Mouse (Mus musculus): Measurements from ENCODE around the gene Wdr18.
A peak's percentile ranks its signal among the peaks of the same experiment; 100 is the strongest.

Gene Wdr18

DNA sequence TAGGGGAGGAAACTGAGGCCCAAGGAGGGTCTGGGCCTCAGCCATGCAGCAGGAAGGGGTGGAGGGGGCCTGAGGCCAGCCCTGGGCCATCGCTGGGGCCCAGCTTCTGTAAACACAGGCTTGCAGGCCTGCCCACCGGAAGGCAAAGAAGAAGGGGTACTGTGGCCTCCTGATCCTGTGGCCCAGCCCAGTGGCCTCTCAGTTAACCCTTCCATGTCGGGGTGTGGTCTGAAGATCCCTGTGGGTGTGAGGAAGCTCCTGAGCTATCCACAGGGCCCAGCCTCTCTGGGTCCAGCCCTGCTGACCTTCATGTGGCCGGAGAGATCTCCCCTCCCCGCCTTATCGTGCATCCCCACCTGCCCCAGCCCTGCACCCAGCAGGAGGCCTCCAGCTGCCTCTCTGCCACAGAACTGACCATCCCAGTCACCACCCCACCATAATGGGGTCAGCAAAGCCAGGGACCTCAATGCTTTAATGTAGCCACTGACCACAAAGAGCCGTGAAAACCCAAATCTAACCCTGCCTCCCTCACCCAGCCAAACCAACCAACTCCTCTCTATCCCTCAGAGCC is 13.1 kb upstream of the Wdr18 start:
- no peak for DNase-seq (ENCODE audit: low spot score)

DNA sequence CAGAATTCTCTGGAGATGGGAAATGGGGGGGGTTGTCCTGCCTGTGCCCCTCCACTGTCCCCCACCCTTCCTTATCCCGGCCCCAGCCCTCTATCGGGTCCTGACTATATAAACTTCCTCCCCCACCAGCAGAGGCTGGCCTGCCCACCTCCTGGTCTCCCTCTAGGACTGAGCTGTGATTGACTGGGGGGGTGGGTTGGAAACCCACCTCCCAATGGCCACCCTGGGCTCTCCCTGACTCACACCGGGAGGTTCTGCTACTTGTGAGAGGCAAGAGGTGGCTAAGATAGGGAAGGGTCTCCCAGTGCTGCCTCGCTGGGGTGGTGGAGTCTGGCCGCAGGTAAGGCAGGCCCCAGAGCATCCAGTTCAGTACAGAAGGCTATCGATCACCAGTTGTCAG is 12.4 kb upstream of the Wdr18 start:
- no peak for DNase-seq (ENCODE audit: low spot score)

DNA sequence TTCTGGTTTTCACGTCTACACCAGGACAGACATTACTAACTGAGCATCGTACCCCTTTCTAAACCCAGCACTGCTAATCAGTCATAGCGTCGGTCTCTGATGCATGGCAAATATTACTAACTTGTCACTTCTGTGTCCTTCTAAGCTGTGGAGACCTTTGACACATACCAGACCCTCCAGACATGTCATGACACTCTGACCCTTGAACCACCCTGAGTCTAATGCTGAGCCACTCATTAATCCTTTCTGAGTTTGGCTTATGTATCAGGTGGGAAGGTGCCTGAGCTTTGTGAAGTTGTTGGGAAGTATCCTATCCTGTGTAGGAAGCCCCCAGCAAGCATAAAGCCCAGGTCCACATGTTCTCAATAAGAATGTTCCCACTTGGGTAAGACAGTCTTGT is 10.1 kb upstream of the Wdr18 start:
- no peak for DNase-seq (ENCODE audit: low spot score)

DNA sequence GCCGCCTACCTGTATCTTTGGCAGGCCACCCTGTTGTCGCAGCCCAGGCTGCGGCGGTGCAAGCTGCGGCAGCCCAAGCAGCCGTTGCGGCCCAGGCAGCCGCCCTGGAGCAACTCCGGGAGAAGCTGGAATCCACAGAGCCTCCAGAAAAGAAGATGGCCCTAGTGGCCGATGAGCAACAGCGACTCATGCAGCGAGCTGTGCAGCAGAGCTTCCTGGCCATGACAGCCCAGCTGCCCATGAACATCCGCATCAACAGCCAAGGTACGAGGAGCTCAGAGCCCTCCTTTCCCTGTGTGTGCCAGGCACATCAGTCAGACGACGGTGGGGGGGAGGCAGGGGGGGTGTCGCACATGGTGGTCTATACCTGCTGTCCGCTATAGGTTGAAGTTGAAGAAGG is 9.3 kb upstream of the Wdr18 start:
- DNase-seq (ENCODE audit: low spot score), result no peak

DNA sequence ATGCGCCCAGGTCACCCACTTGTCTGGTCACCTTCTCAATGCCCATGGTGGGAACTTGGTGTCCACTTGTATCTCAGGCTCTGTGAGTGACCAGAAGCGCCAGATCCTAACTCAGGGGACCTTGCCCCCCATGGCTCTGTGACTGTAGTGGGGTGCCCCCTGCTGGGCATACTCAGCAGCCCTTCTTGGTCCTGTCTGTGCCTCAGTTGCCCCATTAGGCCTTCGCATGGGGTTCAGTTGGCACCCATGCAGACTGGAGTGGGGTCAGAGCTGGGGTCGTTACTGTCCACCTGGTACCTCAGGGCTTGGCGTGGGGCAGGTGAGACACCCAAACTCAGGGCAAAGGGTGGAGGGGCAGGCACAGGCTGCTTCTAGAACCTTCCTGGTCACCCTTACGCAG is 6.0 kb upstream of the Wdr18 start:
- no peak for DNase-seq (ENCODE audit: low spot score)

DNA sequence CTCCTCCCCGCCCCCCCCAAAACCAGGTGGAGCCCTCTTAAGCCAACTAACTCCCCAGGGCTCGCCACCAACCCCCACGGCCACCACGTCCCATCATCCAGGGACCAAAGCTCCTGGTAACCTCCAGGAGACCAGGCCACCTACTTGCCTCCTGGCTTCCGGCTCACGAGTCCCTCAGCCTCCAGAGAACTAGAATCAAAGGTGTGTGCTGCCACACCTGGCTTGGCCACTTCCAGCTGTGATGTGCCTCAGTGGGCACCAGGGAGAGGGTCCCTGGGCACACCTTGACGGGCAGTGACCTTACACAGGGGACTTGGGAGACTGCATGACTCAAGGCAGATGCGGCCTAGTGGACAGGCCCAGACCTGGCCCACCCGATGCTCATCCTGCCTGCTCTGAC is 4.3 kb upstream of the Wdr18 start:
- DNase-seq (ENCODE audit: low spot score), result no peak

DNA sequence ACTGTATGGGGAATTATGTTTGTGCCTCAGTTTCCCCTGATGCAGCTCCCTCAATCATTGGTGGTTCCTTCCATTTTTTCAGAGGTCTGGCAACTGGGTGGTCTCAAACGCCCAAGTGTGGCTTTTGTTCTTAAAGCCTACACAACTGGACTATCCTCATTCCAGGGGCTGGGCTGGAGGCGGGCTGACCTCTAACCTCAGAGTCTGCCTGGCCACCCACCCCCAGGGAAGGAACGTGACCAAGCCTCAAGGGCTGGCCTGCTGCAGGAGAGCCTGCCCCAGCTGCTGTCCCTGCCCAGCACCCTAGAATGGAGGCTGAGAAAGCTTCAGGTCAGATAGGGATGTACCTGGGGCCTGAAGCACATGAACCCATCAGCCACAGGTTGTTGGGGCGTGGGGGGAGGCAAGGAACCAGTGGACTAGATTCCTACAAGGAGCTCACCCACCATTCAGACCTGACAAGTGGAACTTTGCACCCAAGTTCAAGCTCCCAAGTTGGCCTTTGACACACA is 3.3 kb upstream of the Wdr18 start:
- DNase-seq (ENCODE audit: low spot score), result no peak

DNA sequence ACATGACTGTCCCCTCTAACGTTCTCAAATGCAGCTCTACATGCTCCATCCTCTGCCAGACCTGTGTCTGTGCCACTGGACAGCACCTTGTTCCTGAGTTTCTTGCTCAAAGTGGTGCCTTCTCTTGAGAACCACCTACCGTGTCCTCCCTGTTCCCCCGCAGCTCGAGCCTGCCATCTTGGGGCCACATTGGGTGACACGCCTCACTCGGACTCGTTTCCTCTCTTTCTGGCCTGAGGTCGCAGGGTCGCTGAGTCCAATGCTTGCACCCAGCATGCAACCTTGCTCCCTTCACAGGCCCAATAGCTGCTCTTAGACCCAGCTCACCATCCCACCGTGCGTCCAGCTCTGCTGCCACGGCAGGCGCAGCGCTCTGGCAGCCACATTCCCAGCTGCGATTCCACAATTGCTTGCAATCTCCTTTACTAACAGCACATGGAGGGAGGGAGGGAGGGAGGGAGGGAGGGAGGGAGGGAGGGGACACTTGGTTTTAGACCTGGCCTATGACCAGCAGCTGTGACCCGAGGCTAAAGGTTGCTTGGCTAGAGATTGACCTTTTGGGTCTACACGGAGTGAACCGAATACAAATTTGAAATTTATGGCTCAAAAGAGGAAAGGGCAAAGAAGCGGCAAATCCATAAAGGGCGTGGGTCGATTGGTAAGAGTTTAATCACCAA is 1.7 kb upstream of the Wdr18 start:
- DNase-seq (ENCODE audit: low spot score), result peak; percentile 86

DNA sequence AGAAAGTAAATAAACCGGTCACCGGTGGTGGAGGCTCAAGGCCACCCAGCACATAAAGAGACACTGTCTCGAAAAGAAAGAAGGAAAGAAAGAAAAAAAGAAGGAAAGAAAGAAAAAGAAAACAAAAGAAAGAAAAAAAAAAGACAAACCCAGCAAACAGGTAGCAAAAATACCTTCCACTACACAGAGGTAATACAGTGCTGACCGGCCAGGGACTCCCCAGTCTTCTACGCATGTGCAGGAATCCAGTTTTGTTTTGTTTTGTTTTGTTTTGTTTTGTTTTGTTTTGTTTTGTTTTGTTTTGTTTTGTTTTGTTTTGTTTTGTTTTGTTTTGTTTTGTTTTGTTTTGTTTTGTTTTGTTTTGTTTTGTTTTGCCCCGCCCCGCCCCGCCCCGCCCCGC is 540 bp upstream of the Wdr18 start:
- peak; percentile 55 for DNase-seq (ENCODE audit: low spot score)

DNA sequence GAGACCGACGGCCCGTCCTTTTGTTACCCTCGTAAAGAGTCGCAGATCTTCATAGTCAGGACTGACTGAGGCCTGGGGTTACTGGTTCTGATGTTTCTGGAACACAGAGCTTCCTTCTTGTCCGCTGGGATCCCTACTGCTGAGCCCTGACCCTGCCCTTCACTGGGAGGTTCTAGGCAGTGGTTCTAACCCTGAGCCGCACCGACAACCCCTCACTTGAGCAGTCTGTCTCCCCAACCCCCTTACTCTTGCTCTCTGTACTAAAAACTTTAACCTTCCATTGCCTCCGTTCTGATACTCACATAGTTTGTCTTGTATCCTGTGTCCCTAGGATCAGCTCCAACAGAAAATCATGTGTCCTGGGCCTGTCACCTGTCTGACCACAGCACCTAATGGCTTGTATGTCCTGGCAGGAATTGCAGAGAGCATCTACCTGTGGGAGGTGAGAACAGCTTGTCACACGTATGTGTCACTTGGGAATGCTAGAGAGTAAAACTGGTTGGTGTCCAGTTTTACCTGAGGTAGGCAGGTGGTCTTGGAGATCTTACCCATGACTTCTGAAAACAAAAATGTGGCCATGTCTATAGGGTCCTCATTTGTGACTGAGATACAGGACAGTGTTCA is 831 bp downstream of the Wdr18 start:
- no peak for DNase-seq (ENCODE audit: low spot score)

DNA sequence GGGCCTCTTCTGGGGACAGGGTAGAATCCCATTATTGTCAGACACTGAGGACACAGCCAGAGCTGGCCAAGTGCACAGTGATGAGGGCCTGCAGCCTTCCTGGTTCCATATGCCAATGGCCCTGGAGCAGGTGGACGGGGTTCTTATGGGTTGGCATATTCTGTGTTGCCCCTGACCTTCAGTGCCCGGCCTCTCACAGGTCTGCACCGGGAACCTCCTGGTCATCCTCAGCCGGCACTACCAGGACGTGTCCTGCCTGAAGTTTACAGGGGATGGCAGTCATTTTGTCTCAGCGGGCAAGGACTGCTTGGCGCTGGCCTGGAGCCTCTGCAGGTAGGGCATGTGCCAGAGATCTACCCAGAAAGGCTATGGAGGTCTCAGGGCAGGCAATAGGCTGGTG is 4.8 kb downstream of the Wdr18 start:
- no peak for DNase-seq (ENCODE audit: low spot score)

DNA sequence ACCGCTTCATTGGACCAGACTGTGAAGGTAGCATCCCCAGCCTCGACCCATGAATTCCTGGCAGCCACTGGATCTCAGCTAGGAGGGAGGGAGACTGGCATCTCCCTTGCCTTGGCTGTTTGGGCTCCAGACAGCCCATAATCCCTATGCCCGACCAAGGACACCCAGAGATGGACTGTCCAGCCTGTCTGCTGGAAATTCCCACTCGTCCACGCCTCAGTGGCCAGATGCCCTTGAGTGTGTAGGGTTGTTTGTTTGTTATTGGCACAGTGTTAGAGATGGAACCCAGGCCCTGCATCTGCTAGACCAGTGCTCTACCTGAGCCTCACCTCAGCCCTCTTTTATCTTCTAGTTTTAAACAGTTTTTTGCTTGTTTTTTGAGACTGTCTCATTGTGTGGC is 5.4 kb downstream of the Wdr18 start:
- no peak for DNase-seq (ENCODE audit: low spot score)

DNA sequence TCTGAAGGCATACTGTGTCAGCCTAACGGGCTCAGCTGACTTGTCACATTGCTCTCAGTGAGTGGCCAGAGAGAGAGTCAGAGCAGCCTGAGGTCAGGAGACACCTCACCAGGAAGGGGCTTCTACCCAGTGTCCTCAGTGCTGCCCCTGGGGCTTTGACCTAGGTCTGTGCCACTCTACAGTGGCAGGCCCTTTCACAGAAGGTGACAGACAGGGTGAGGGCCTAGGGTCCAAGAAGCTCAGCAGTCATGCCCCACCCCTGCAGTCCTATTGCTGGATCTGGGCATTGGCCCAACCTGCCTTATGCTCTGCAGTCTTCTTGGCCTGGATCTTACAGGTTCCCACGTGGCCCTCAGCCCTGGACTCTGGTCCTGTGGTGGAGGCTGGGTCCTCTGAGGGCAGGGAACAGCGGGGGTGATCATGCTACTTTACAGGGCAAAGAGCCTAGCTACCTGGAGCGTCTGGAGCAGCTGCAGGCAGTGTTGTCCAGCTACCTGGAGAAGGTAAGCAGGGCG is 7.0 kb downstream of the Wdr18 start:
- no peak for DNase-seq (ENCODE audit: low spot score)

DNA sequence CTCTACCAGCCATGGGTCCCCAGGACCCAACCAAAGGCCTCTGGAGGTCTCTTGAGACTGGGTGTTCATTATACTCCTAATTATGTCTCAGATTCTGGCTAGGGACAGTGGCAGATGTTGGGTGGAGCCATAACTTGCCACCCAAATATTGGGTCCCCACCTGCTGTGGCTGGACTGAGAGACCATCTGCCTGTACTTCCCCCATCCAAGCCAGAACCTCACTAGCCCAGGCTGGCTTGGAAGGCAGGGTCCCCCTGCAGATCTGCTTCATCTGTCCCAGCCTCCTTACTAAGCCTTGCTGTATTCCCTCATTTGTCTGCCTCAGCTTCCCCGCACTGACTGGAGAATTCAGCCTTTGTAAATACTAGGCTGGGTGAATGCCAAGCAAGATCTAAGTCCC is 8.2 kb downstream of the Wdr18 start:
- DNase-seq (ENCODE audit: low spot score), result no peak

DNA sequence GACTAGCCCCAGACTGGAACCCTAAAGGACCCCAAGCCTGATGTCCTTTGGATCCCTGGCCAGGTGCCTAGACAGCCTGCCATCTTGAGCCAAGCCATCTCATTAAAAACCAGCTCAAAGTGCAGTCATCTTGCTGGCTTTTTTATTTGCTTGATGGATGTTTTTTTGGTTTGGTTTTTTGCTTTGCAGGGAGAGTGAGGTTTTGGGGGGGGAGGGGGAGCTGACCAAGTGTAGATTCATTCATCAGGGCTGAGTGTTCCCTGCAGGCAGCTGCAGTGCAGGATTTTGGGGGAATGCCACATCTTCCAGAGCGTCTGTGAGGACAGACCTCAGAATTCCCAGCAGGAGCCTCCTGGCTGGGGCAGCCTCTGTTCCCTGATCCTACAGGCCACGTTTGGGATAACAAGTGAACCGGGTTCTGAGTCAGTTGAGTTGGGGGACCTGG is 9.2 kb downstream of the Wdr18 start:
- DNase-seq (ENCODE audit: low spot score), result no peak

DNA sequence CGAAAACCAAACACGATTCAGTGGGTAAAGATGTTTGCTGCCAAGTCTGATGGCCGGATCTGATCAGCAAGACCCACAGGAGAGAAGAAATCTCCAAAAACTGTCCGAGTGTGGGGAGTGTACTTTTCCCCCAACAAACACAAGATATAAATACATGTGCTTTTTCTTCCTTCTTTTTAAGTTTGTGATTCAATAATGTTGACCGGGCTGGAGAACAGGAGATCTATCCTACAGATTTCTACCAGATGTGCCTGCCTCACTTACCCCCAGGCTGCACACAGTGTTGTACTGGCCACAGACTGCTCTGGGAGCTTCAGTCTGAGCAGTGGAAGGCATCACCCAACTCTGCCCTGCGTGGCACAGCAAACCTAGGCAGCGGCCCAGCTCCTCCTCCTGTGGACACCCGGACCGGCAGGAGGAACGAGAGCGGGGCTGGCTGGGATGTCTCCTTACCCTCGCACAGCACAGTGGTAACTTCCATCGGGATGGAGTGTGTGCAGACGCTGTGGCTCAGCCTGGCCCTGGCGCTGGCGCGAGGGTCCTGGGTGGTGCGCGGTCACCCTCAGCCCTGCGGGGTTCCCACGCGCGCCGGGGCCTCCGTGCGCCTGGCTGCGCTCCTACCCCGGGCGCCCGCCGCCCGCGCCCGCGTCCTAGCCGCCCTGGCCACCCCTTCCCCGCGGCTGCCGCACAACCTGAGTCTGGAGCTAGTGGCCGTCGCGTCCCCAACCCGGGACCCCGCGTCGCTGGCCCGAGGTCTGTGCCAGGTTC is 10.6 kb downstream of the Wdr18 start, which contains the start of gene Grin3b:
Grin3b (plus strand) TSS at position 301 of the 768 bp plus-strand sequence.
- no peak for DNase-seq (ENCODE audit: low spot score)

DNA sequence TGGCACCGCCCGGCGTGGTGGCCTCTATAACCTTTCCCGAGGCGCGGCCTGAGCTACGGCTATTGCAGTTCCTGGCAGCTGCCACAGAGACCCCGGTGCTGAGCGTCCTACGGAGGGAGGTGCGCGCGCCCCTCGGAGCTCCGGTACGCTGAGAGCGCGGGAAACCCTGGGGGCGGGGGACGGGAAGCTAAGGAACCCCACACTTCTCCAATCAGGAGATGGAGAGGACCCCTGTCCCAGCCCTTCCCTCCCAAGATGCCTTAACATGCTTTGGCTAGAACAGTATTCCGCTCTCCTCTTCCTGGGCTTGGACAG is 11.2 kb downstream of the Wdr18 start:
- DNase-seq (ENCODE audit: low spot score), result no peak

DNA sequence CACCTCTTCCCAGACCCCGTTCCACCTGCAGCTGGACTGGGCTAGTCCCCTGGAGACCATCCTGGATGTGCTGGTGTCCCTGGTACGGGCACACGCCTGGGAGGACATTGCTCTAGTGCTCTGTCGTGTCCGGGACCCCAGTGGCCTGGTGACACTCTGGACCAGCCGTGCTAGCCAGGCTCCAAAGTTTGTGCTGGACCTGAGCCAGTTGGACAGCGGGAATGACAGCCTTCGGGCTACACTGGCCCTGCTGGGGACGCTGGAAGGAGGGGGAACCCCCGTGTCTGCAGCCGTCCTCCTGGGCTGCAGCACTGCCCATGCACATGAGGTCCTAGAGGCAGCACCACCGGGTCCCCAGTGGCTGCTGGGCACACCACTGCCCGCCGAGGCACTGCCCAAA is 12.9 kb downstream of the Wdr18 start:
- DNase-seq (ENCODE audit: low spot score), result no peak

DNA sequence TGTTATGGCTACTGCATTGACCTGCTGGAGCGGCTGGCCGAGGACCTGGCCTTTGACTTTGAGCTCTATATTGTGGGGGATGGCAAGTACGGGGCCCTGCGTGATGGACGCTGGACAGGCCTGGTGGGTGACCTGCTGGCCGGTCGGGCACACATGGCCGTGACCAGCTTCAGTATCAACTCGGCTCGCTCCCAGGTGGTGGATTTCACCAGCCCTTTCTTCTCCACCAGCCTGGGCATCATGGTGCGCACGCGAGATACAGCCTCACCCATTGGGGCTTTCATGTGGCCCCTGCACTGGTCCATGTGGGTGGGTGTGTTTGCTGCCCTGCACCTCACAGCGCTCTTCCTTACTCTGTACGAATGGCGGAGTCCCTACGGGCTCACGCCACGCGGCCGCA is 14.1 kb downstream of the Wdr18 start:
- no peak for DNase-seq (ENCODE audit: low spot score)

DNA sequence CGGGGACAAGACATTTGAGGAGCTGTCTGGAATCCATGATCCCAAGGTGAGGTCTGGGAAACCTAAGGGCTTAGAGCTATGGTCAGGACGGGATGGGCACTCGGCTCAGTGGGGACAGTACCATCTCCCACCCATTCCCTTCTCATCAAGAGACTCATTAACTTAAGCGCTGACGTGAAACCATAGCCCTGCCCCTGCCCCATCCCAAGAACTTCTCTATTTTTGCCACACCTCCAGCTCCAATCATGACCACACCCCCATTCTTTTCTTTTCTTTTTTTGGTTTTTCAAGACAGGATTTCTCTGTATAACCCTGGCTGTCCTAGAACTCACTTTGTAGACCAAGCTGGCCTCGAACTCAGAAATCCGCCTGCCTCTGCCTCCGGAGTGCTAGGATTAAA is 14.7 kb downstream of the Wdr18 start:
- DNase-seq (ENCODE audit: low spot score), result no peak

DNA sequence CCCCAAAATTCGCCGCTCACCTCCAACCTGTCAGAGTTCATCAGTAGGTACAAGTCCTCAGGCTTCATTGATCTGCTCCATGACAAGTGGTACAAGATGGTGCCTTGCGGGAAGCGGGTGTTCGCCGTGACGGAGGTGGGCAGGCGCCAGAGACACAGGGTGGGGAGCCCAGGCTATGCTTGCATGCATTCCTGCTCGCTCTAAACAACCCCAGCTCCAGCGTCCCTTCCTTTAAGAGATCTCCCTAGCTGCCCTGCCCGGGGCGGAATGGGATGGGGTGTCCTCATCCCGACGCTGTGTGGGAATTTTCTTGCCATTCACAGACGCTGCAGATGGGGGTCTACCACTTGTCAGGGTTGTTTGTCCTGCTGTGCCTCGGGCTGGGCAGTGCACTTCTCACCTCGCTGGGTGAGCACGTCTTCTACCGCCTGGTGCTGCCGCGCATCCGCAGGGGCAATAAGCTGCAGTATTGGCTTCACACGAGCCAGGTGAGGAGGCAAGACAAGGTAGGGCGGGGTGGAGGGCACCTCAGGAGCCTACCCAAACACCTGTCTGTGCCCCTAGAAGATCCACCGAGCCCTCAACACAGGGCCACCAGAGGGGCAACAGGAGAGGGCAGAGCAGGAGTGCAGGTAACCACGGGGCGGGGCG is 16.2 kb downstream of the Wdr18 start:
- no peak for DNase-seq (ENCODE audit: low spot score)

DNA sequence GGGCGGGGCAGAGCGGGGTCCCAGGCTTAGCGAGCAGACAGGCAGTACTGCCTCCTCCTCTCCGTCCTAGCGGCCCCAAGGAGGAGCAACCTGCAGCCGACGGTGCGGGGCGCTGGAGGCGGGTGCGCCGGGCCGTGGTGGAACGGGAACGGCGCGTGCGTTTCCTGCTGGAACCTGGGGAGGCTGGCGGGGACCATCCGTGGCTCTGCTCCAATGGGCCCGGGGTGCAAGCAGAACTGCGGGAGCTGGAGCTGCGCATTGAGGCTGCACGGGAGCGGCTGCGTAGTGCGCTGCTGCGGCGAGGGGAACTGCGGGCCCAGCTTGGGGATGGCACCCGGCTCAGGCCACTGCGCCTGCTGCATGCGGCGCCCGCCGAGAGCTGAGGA is 16.8 kb downstream of the Wdr18 start:
- no peak for DNase-seq (ENCODE audit: low spot score)
